Mouse (Mus musculus) midbrain, embryonic 16.5 days (tissue): ENCODE data around the gene Cep128. TPM values are rescaled to one million over a fixed set of nuclear protein-coding genes. Genes with fewer than 3 reads are reported as not detected.

Experiments used
- ATAC-seq: fragments of 200-750 bp; cut with Nextera tagmentation; 2 replicates; pipeline ENCODE4 v1.8.0; 2017; ENCODE audit warnings: moderate TSS enrichment
- H3K27ac ChIP-seq: fragments of 300-500 bp; sonication (generic); 2 replicates; pipeline ENCODE4 v1.5.1; 2014; ENCODE audit warnings: mild to moderate bottlenecking, low read length, mixed read lengths
- H3K27me3 ChIP-seq: fragments of 300-500 bp; sonication (generic); 2 replicates; pipeline ENCODE4 v1.6.1; 2014; ENCODE audit warnings: low read depth, low read length, mixed read lengths; ENCODE audit not compliant: control insufficient read depth, insufficient read depth
- H3K36me3 ChIP-seq: fragments of 300-500 bp; sonication (generic); 2 replicates; pipeline ENCODE4 v1.6.1; 2014; ENCODE audit warnings: mild to moderate bottlenecking, low read length, moderate library complexity, mixed read lengths; ENCODE audit not compliant: control insufficient read depth, insufficient read depth
- H3K4me1 ChIP-seq: fragments of 300-500 bp; sonication (generic); 2 replicates; pipeline ENCODE4 v1.6.1; 2014; ENCODE audit warnings: mild to moderate bottlenecking, low read length, mixed read lengths; ENCODE audit not compliant: control insufficient read depth, insufficient read depth
- H3K4me2 ChIP-seq: fragments of 300-500 bp; sonication (generic); 2 replicates; pipeline ENCODE4 v1.6.1; 2014; ENCODE audit warnings: mild to moderate bottlenecking, low read length, mixed read lengths
- H3K4me3 ChIP-seq: fragments of 300-500 bp; sonication (generic); 2 replicates; pipeline ENCODE4 v1.5.1; 2014; ENCODE audit warnings: low read depth, mild to moderate bottlenecking, low read length, moderate library complexity, mixed read lengths
- H3K9ac ChIP-seq: fragments of 300-500 bp; sonication (generic); 2 replicates; pipeline ENCODE4 v1.6.1; 2014; ENCODE audit warnings: low read depth, low read length, mixed read lengths
- H3K9me3 ChIP-seq: fragments of 300-500 bp; sonication (generic); replicated peaks from 2 replicates; pipeline ENCODE4 v1.6.1; 2014; ENCODE audit warnings: mild to moderate bottlenecking, low read length, mixed read lengths; ENCODE audit not compliant: control insufficient read depth, poor library complexity, severe bottlenecking
- WGBS: fragments of 180-500 bp; shearing (Covaris S2); extraction: QIAGEN DNeasy Blood & Tissue Kit; methylation state at CpG from one replicate; pipeline ENCODE4 v1.1.7; 2014; 5-methylcytosine and 5-hydroxymethylcytosine counted together
- polyA plus RNA-seq: library from polyadenylated mRNA; unstranded; fragments of >200 nt; fragmentation: Nextera tagmentation; extraction: Ambion mirVana; gene quantifications from 2 replicates; pipeline ENCODE4 v1.2.1, GENCODE M21; 2015

Gene Cep128
- polyA plus RNA-seq, 1 experiment from 2014 or later: 3.6 TPM

DNA sequence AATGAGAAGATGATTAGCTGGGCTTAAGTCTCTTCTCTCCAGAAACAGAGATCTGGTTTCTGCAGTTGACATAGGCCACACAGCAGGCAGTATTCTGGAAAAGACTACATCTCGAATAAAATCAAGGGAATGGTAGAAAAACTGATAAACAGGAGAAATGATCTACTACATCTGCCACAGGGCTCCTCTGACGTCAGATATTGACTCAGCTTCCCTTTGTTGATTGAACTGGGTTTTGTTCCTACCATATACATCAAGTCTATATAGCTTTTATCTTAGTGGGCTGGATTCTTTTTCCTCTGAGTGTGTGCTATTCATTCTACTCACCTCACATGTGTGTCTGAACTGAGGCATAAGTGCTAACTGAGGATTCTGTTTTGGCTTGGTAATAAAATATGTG, 200.3 kb downstream of the Cep128 start:
- Histone ChIP-seq H3K9me3 (no peaks in the 10 kb centered on the region), H3K4me1 (no peaks in the 10 kb centered on the region), H3K9ac (no peak overlapping the region), H3K4me2 (no peak overlapping the region), H3K36me3 (no peaks in the 10 kb centered on the region), H3K27me3 (no peaks in the 10 kb centered on the region), H3K4me3 (no peak overlapping the region), H3K27ac (no peak overlapping the region)
- 70% methylated on average over 2 of the region's 2 CpGs for WGBS
- no peak for ATAC-seq

DNA sequence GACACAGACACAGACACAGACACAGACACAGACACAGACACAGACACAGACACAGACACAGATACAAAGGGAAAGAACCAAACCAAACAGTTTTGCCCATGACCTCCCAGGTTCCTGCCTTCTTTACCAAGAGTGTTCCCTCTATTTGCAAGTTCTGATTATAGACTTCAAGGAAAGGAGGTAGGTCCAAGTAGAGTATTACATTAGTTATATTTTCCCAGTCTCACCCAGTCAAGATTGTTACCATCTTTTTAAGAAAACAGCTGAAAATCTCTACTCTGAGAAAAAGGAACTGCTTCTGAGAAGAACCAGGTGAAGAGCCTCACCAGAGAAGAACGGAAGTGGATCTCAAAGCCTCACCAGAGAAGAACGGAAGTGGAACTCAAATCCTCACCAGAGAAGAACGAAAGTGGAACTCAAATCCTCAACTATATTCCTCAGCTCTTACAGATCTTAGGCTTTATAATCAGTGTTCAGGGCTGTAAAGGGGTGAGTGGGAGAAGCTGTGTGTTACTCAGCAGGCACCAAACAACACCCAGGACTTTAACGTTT, 200.8 kb downstream of the Cep128 start:
- no peak overlapping the region for H3K9ac ChIP-seq
- H3K27ac ChIP-seq: no peak overlapping the region
- no peak overlapping the region for H3K4me3 ChIP-seq
- no peaks in the 10 kb centered on the region for H3K36me3 ChIP-seq
- H3K27me3 ChIP-seq: no peaks in the 10 kb centered on the region
- H3K9me3 ChIP-seq: no peaks in the 10 kb centered on the region
- no peak overlapping the region for H3K4me2 ChIP-seq
- ATAC-seq: no peak
- 87% methylated on average over 4 of the region's 4 CpGs for WGBS
- no peaks in the 10 kb centered on the region for H3K4me1 ChIP-seq

DNA sequence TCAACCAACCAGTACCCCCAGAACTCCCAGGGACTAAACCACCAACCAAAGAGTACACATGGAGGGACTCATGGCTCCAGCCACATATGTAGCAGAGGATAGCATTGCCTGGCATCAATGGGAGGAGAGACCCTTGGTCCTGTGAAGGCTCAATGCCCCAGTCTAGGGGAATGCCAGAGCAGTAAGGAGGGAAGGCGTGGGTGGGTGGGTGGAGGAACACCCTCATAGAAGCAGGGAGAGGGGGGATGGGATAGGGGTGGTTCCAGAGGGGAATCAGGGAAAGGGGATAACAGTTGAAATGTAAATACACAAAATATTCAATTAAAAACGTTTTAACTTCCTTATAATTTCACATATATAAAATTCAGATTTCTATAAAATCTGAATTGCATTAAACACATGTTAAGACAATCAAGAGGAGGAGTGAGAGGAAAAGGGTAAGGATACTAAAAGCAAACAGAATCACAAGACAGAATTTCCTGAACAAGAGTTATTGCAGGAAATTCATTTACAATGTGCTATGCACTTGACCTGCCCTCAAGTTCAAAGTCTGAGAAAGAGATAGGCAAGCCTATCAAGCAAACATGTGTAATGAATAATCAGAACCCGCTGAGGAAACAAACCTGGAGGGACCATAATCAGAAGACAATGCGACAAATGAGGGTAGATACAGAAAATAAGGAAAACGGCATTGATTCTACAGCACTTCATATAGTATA, 207.2 kb downstream of the Cep128 start:
- no peak overlapping the region for H3K27ac ChIP-seq
- no peak overlapping the region for H3K4me2 ChIP-seq
- no peak overlapping the region for H3K9ac ChIP-seq
- 81% methylated on average over 5 of the region's 5 CpGs for WGBS
- no peaks in the 10 kb centered on the region for H3K36me3 ChIP-seq
- H3K4me3 ChIP-seq: no peak overlapping the region
- H3K4me1 ChIP-seq: no peaks in the 10 kb centered on the region
- no peak for ATAC-seq
- H3K9me3 ChIP-seq: no peaks in the 10 kb centered on the region
- H3K27me3 ChIP-seq: no peaks in the 10 kb centered on the region

DNA sequence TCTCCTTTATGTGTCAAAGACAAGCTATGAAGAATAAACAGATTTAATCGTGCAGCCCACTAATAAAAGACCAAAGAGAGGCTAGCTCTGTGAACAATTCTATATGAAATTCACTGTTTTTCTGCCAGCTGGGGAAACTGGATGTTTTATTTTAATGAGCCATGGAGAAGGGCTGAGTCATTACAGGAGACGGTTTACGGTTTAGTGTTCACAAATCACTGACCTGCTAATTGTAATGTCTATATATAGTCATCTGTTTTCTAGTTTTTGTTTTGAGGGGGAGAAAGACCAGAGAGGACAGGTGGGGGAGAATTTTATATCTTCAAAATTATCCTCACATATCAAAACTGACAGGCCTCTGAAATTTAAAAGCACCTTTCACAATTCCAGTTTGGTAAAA, 212.6 kb downstream of the Cep128 start:
- Histone ChIP-seq H3K27me3 (no peaks in the 10 kb centered on the region), H3K4me2 (no peak overlapping the region), H3K9ac (no peak overlapping the region), H3K27ac (no peak overlapping the region), H3K36me3 (no peaks in the 10 kb centered on the region), H3K4me3 (no peak overlapping the region), H3K9me3 (no peaks in the 10 kb centered on the region), H3K4me1 (no peaks in the 10 kb centered on the region)
- ATAC-seq: no peak
- whole genome bisulfite sequencing: 77% methylated on average over 3 of the region's 3 CpGs

DNA sequence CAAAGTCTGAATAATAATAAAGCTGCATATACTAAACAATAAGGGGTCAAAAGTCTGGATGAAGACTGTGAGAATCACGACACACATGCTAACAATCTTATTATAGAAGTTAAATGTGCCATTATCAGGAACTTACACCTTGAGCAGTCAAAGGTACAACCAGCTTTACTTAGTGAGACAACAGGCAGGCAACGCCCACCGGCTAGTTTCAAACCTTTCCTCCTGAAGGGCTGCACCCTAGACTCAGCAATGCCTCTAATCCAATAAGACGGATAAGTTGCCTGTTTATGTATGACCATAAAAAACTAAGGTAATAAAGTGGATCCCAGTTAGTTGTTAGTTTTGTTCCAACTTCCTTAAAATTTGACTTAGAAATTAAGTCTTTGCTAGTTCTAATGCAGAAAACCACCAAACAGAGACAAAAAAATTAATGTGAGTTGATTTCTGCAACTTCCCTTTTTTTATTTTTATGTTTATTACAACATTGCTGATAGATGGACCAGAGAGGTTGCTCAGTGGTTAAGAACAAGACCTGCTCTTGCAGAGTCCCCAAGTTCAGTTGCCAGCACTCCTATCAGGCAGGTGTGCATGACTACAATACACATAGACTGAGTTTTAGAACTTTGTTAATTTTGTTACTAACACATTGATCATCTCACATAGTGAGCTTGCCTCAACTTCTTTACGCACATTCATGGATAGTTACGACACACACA, 223.0 kb downstream of the Cep128 start:
- Histone ChIP-seq H3K4me2 (no peak overlapping the region), H3K4me1 (no peaks in the 10 kb centered on the region), H3K9me3 (no peaks in the 10 kb centered on the region), H3K27ac (no peak overlapping the region), H3K27me3 (no peaks in the 10 kb centered on the region), H3K36me3 (no peaks in the 10 kb centered on the region), H3K9ac (no peak overlapping the region), H3K4me3 (no peak overlapping the region)
- no peak for ATAC-seq
- WGBS: 87% methylated on average over 6 of the region's 6 CpGs

DNA sequence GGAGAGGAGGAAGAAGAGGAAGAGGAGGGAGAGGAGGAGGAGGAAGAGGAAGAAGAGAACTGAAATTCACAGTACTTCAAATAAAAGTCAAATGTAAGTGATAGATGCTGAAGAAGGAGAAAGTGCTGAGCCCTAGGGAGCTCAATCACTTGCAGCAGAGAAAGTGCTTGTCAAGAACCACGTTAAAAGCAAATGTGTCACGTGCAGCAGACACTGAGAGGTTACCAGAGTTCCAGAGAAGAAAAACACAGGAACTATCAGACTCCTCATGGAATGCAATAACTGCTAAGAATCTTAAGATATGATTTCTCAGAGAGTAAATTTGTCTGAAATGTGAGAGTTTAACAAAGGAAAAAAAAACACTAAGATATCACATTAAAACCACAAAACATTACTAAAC, 225.7 kb downstream of the Cep128 start:
- Histone ChIP-seq H3K9ac (no peak overlapping the region), H3K27ac (no peak overlapping the region), H3K4me2 (no peak overlapping the region), H3K9me3 (no peaks in the 10 kb centered on the region), H3K27me3 (no peaks in the 10 kb centered on the region), H3K4me1 (no peaks in the 10 kb centered on the region), H3K4me3 (no peak overlapping the region), H3K36me3 (no peaks in the 10 kb centered on the region)
- 66% methylated on average over 2 of the region's 2 CpGs for WGBS
- no peak for ATAC-seq

DNA sequence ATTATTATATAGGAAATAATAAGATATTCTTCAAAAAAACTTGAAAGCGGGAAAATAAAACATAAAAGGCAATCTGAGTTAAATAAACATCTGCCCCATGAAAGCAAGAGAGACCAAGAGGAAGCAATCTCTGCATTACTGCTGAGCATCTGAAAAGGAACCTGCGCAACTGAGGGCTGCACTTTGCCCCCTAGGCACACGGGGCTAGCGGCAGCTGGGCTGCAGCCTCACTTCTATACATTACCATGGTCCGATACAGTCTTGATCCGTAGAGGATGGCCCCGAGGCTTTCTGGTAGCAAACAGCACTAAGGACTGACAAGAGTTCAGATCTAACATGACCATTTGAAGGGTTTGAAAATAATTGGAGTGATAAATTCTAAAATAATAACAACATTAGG, 230.2 kb downstream of the Cep128 start:
- H3K4me2 ChIP-seq: no peak overlapping the region
- no peak for ATAC-seq
- 80% methylated on average over 7 of the region's 7 CpGs for WGBS

DNA sequence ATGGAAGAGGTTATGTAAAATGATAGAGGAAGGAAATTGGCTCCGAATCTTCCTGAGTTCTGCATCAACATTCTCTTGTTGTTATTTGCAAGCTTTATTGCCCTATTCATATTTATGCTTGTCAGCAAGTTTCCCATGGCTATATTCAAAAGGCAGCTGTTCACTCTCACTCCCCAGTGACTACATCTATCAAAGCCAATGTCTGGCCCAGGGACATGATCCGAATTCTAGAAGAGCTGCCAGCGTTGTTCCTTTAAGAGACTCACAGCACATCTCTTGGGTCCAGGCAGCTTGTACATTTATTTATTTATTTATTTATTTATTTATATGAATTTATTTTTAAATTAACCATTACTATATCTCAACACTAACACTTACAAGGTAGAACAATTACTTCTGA, 235.1 kb downstream of the Cep128 start:
- H3K4me3 ChIP-seq: no peak overlapping the region
- no peaks in the 10 kb centered on the region for H3K9me3 ChIP-seq
- H3K9ac ChIP-seq: no peak overlapping the region
- H3K27me3 ChIP-seq: no peaks in the 10 kb centered on the region
- H3K27ac ChIP-seq: no peak overlapping the region
- WGBS: 65% methylated on average over 3 of the region's 3 CpGs
- no peak for ATAC-seq
- H3K4me2 ChIP-seq: no peak overlapping the region
- H3K36me3 ChIP-seq: no peaks in the 10 kb centered on the region
- no peaks in the 10 kb centered on the region for H3K4me1 ChIP-seq

More for the DNA sequence above, 230.2 kb downstream of the Cep128 start:
- H3K27me3 ChIP-seq: no peaks in the 10 kb centered on the region
- no peaks in the 10 kb centered on the region for H3K36me3 ChIP-seq
- H3K4me1 ChIP-seq: no peaks in the 10 kb centered on the region
- H3K9ac ChIP-seq: no peak overlapping the region
- no peaks in the 10 kb centered on the region for H3K9me3 ChIP-seq
- no peak overlapping the region for H3K4me3 ChIP-seq
- H3K27ac ChIP-seq: no peak overlapping the region
